Mouse (Mus musculus): ENCODE data around the gene Twistnb. TPM values are rescaled to one million over a fixed set of nuclear protein-coding genes. Genes with fewer than 3 reads are reported as not detected.

The Twistnb gene
- total and polyA plus RNA-seq, 2 experiments from 2014 or later, result 19.2 to 65.1 TPM

DNA sequence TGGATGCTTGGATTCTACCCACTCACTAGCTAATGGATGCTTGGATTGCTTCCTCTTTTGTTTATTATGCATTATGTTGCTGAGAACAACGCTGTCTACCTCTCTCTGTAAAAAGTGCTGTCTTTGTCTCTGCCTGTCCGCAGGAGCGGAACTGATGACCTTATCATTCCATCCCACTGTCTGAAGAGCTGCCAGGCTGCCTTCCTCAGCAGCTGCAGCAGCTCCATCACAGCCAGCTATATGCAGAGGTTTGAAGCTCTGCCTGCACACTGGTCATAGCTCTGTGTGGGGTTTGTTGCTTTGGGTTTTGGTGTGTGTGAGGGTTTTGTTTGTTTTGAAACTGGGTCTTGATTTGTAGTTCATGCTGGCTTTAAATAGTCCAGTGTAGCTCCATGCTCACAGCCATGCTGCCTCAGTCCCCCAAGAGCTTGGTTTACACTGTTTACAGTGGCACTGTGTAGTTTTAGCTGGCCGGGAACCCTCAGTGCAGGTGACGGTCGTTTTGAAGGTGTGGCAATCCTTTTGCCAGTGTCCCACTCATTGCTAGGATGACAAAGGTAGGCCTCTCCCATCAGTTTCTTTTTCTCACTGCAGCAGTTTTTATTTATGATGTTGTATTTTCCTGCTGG is 23.9 kb upstream of the Twistnb start:
- no peaks in the 10 kb centered on the region for H3K9me3 ChIP-seq (ENCODE audit: low read length)
- no peaks in the 10 kb centered on the region for H3K36me3 ChIP-seq (ENCODE audit: insufficient read depth, low read length)
- H3K4me2 ChIP-seq (ENCODE audit: low read depth, low read length), result no peak overlapping the region
- H3K9ac ChIP-seq (replicated peaks; ENCODE audit: low read length), result no peak overlapping the region
- no peak for DNase-seq (ENCODE audit: low spot score)
- no peak overlapping the region for H3K4me3 ChIP-seq (ENCODE audit: low read length)
- H3K27ac ChIP-seq, result peak overlapping the region; percentile 2
- H3K27me3 ChIP-seq (ENCODE audit: insufficient read depth, low read length), result no peaks in the 10 kb centered on the region
- ATAC-seq, result peak; percentile 61
- 0 out of 2 replicates have a peak, but pooled peaks cover 5% of the 10 kb centered on the region for H3K4me1 ChIP-seq (ENCODE audit: insufficient read depth, low read length)
- 33% methylated on average over 6 of the region's 6 CpGs for WGBS
- no peak for TF ChIP-seq CTCF (IDR thresholded peaks at IDR 0.05; ENCODE audit: low read depth)

DNA sequence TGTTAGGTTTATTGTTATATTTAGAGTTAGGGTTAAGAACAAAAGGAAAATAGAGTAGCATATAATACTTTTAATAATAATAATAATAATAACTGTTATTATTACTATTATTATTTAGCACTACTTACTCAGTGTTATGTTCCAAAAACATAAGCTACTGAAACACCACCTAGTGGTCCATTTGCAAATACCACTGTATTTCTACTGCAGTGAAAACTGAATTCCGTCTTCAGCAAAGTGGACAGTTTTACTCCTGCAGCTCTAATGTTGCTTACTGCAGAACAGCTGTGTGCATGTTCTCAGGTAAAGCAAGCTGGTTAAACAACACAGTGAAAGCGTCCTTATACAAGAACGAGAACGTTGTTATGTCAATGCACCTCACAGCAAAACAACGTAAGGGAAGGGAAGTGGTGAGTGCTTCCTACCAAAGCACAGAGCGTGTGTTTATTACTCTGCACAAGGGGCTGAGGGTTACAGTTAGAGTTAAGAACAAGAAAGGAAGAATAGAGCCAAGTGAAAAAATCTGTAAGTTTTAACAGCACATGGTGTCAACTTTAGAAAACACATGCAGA is 17.8 kb upstream of the Twistnb start:
- Histone ChIP-seq H3K36me3 (ENCODE audit: insufficient read depth, low read length) (no peaks in the 10 kb centered on the region), H3K4me1 (ENCODE audit: insufficient read depth, low read length) (no peaks in the 10 kb centered on the region), H3K4me3 (ENCODE audit: low read length) (no peak overlapping the region), H3K9ac (replicated peaks; ENCODE audit: low read length) (no peak overlapping the region), H3K27me3 (ENCODE audit: insufficient read depth, low read length) (no peaks in the 10 kb centered on the region), H3K9me3 (ENCODE audit: low read length) (no peaks in the 10 kb centered on the region), H3K27ac (no peak overlapping the region), H3K4me2 (ENCODE audit: low read depth, low read length) (no peak overlapping the region)
- DNase-seq (ENCODE audit: low spot score) (peak; percentile 64), ATAC-seq (no peak)
- peak; percentile 64 for TF ChIP-seq CTCF (IDR thresholded peaks at IDR 0.05; ENCODE audit: low read depth)
- 53% methylated on average over 6 of the region's 6 CpGs for WGBS

- peak; percentile 87 for TF ChIP-seq CTCF (IDR thresholded peaks at IDR 0.05; ENCODE audit: low read depth)
- 37% methylated on average over 3 of the region's 3 CpGs for WGBS
- H3K9ac ChIP-seq (replicated peaks; ENCODE audit: low read length), result no peak overlapping the region
These were observed 5.1 kb upstream of the Twistnb start for GRCm38 (mm10) chr12:33424329-33424728.

GRCm38 (mm10) chr12:33427293-33427692 is 2.1 kb upstream of the Twistnb start:
- no peak overlapping the region for H3K9ac ChIP-seq (replicated peaks; ENCODE audit: low read length)
- H3K4me2 ChIP-seq (ENCODE audit: low read depth, low read length), result no peak overlapping the region
- DNase-seq (ENCODE audit: low spot score) (no peak), ATAC-seq (no peak)
- no peak for TF ChIP-seq CTCF (IDR thresholded peaks at IDR 0.05; ENCODE audit: low read depth)
- WGBS, result 21% methylated on average over 3 of the region's 3 CpGs
- no peak overlapping the region for H3K4me3 ChIP-seq (ENCODE audit: low read length)
- no peaks in the 10 kb centered on the region for H3K27me3 ChIP-seq (ENCODE audit: insufficient read depth, low read length)
- H3K4me1 ChIP-seq (ENCODE audit: insufficient read depth, low read length), result peaks cover 6% of the 10 kb centered on the region
- no peak overlapping the region for H3K27ac ChIP-seq
- no peaks in the 10 kb centered on the region for H3K36me3 ChIP-seq (ENCODE audit: insufficient read depth, low read length)
- H3K9me3 ChIP-seq (ENCODE audit: low read length), result no peaks in the 10 kb centered on the region

More at GRCm38 (mm10) chr12:33424329-33424728, 5.1 kb upstream of the Twistnb start:
- ATAC-seq (peak; percentile 69), DNase-seq (ENCODE audit: low spot score) (peak; percentile 80)
- H3K4me2 ChIP-seq (ENCODE audit: low read depth, low read length), result no peak overlapping the region
- no peaks in the 10 kb centered on the region for H3K36me3 ChIP-seq (ENCODE audit: insufficient read depth, low read length)
- H3K9me3 ChIP-seq (ENCODE audit: low read length), result no peaks in the 10 kb centered on the region
- H3K27ac ChIP-seq, result no peak overlapping the region
- H3K4me1 ChIP-seq (ENCODE audit: insufficient read depth, low read length), result no peaks in the 10 kb centered on the region
- no peaks in the 10 kb centered on the region for H3K27me3 ChIP-seq (ENCODE audit: insufficient read depth, low read length)
- no peak overlapping the region for H3K4me3 ChIP-seq (ENCODE audit: low read length)

GRCm38 (mm10) chr12:33427726-33428125 is 1.7 kb upstream of the Twistnb start:
- no peak overlapping the region for H3K9ac ChIP-seq (replicated peaks; ENCODE audit: low read length)
- no peaks in the 10 kb centered on the region for H3K27me3 ChIP-seq (ENCODE audit: insufficient read depth, low read length)
- no peaks in the 10 kb centered on the region for H3K36me3 ChIP-seq (ENCODE audit: insufficient read depth, low read length)
- no peaks in the 10 kb centered on the region for H3K9me3 ChIP-seq (ENCODE audit: low read length)
- ATAC-seq (no peak), DNase-seq (ENCODE audit: low spot score) (no peak)
- no peak for TF ChIP-seq CTCF (IDR thresholded peaks at IDR 0.05; ENCODE audit: low read depth)
- H3K4me3 ChIP-seq (ENCODE audit: low read length), result no peak overlapping the region
- no peak overlapping the region for H3K4me2 ChIP-seq (ENCODE audit: low read depth, low read length)
- no peak overlapping the region for H3K27ac ChIP-seq
- H3K4me1 ChIP-seq (ENCODE audit: insufficient read depth, low read length), result peaks cover 6% of the 10 kb centered on the region
- WGBS, result 71% methylated on average over 2 of the region's 2 CpGs

DNA sequence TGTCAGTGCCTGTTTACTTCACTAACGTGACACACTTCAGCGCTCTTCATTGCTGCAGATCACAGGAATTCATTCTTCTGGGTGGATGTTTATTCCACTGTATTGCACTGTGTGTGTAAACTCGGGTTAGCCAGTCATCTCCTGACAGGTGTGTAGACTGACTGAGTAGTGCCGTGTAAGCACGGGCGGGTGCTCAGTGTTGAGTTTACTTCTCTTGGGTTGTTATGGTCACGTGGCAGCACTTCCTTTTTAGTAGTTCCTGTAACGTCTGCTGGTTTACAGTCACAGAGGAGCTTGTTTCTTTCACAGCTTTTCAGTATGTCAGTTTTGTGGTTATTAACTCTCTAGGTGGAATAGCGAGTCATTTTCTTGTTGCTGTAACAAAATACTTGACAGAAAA is 4.4 kb downstream of the Twistnb start:
- no peak overlapping the region for H3K27ac ChIP-seq
- H3K4me2 ChIP-seq (ENCODE audit: low read depth, low read length), result no peak overlapping the region
- DNase-seq (ENCODE audit: low spot score) (no peak), ATAC-seq (no peak)
- no peaks in the 10 kb centered on the region for H3K27me3 ChIP-seq (ENCODE audit: insufficient read depth, low read length)
- no peak overlapping the region for H3K9ac ChIP-seq (replicated peaks; ENCODE audit: low read length)
- TF ChIP-seq CTCF (IDR thresholded peaks at IDR 0.05; ENCODE audit: low read depth), result no peak
- H3K4me3 ChIP-seq (ENCODE audit: low read length), result no peak overlapping the region
- WGBS, result 88% methylated on average over 9 of the region's 9 CpGs
- no peaks in the 10 kb centered on the region for H3K9me3 ChIP-seq (ENCODE audit: low read length)
- no peaks in the 10 kb centered on the region; the same call in 1 of the 2 replicates for H3K36me3 ChIP-seq (ENCODE audit: insufficient read depth, low read length)
- H3K4me1 ChIP-seq (ENCODE audit: insufficient read depth, low read length), result peaks cover 6% of the 10 kb centered on the region

- H3K36me3 ChIP-seq (ENCODE audit: insufficient read depth, low read length), result no peaks in the 10 kb centered on the region; the same call in 1 of the 2 replicates
- WGBS, result 97% methylated on average over 4 of the region's 4 CpGs
- no peak overlapping the region for H3K4me3 ChIP-seq (ENCODE audit: low read length)
- TF ChIP-seq CTCF (IDR thresholded peaks at IDR 0.05; ENCODE audit: low read depth), result no peak
- no peak overlapping the region for H3K4me2 ChIP-seq (ENCODE audit: low read depth, low read length)
- H3K9ac ChIP-seq (replicated peaks; ENCODE audit: low read length), result no peak overlapping the region
- no peaks in the 10 kb centered on the region for H3K9me3 ChIP-seq (ENCODE audit: low read length)
- no peak for ATAC-seq
- no peaks in the 10 kb centered on the region for H3K27me3 ChIP-seq (ENCODE audit: insufficient read depth, low read length)
- H3K4me1 ChIP-seq (ENCODE audit: insufficient read depth, low read length), result peaks cover 6% of the 10 kb centered on the region
- DNase-seq (ENCODE audit: low spot score), result no peak
- H3K27ac ChIP-seq, result no peak overlapping the region
These were observed 5.3 kb downstream of the Twistnb start for GRCm38 (mm10) chr12:33434758-33435157.

Measured in hindbrain, postnatal 0 days (tissue).